Mouse (Mus musculus): ENCODE results near the gene Pbx2. TPM values are rescaled to one million over a fixed set of nuclear protein-coding genes. Genes with fewer than 3 reads are reported as not detected.

Pbx2 gene
- polyA plus RNA-seq, 1 experiment from 2014 or later, result 10.2 TPM

DNA sequence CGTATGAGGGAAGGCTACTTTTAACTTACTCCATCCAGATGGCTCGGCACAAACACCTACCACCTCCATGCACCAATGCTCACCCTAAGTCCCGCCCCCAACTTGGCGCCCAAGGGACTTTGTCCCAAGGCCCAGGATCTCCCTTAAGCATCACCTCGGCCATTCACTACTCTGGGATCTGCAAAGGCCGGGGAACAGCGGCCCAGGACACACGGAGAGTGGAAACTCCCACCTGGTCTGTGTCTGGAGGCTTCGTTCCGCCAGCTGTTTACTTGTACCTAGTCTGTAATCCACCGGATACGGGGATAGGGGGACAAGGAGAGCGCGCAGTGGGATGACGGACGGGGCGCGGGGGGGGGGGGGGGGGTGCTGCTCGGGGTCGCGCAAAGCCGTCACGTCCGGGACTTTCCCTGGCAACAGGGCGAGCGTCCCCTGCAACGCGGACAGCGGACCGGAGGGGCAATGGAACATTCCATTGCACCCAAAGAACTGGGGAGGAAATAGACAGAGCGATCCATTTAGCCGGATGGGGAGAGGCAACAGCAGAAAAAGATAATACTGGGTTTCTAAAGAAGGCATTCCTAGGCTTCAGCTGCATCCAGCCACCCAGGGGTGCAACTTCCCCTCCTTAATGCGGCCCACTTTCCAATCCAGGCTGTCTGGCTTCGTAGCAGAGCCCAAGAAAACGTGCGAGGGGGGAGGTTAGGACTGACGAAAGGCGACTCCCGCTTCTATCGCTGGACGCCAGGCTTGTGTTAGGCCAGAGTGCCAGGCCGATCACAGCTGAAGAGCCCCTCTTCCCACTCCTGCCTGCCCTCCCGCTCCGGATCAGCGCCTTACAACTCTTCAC, 36.3 kb downstream of the Pbx2 start:
- Histone ChIP-seq H3K9me3 (no peaks in the 10 kb centered on the region), H3K27ac (peak overlapping the region; percentile 95), H3K4me3 (peak overlapping the region; percentile 71), H3K36me3 (replicated peaks) (0 out of 2 replicates have a peak, but pooled peaks cover 9% of the 10 kb centered on the region), H3K4me1 (peaks cover 58% of the 10 kb centered on the region), H3K4me2 (peak overlapping the region; percentile 89), H3K27me3 (replicated peaks) (no peaks in the 10 kb centered on the region; the same call in 1 of the 2 replicates), H3K9ac (peak overlapping the region; percentile 63)
- ATAC-seq (replicated peaks), result peak; percentile 74
- under 1% methylated on average over 43 of the region's 45 CpGs for WGBS

DNA sequence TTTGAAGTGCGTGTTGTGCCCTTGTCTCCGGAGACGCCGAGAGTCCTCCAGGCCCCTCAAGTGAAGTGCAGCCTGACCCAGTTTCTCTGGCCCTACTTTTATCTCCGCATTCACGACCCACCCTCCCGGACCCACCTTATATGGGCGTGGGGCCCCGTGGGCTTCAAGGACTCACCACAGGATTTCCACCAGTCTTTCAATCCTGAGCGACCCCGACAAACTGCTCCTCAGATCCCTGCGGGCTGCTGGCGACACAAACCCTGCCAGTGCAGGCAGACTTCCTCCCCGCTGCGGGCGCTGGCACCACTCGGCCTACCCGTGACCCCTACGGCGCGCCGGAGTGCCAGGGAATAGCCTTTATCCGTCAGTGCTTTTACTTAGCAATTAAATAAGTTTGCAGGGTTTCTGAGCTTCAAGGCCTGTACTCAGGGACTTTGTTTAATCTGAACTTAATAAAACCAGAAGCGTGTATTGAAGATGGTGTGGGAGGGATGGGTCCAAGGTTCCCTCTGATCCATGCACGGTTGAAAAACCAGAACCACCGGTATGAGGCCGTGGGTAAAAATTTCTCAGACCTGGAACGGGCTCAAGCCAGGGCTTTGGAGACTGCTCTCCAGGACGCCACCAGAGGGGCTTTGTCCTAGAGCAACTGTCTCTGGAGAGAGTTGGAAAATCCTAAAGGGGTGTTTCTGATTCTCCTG, 37.0 kb downstream of the Pbx2 start, which contains the start of gene Ppt2:
Ppt2 (minus strand) TSS at position 568 of the 701 bp plus-strand sequence.
- H3K4me1 ChIP-seq, result peaks cover 58% of the 10 kb centered on the region
- 0 out of 2 replicates have a peak, but pooled peaks cover 5% of the 10 kb centered on the region for H3K36me3 ChIP-seq (replicated peaks)
- peak within 1 kb of the TSS; percentile 71 for H3K4me3 ChIP-seq
- peak; percentile 9; the same call in 1 of the 2 replicates for ATAC-seq (replicated peaks)
- H3K27ac ChIP-seq, result peak within 1 kb of the TSS; percentile 95
- H3K27me3 ChIP-seq (replicated peaks), result no peaks in the 10 kb centered on the region; the same call in 1 of the 2 replicates
- 3% methylated on average over 29 of the region's 29 CpGs for WGBS
- H3K9me3 ChIP-seq, result no peaks in the 10 kb centered on the region
- H3K9ac ChIP-seq, result peak within 1 kb of the TSS; percentile 63
- H3K4me2 ChIP-seq, result peak within 1 kb of the TSS; percentile 89

DNA sequence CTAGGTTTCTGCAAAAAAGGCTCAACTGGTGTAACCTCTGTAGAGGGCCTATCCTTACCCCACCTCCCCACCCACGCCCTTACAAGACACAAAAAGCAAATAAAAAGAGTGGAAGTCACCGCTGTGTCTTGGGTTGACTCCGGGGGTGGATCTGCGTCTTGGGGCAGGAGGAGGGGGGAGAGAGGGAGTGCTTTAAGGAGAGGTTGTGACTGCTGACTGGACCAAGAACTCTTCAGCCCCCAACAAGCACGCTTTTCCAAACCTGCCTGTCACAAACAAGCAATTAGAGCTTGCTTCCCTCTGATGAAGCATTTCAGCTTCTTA, 37.5 kb downstream of the Pbx2 start:
- H3K9me3 ChIP-seq, result no peaks in the 10 kb centered on the region
- H3K36me3 ChIP-seq (replicated peaks), result no peaks in the 10 kb centered on the region
- H3K9ac ChIP-seq, result peak overlapping the region; percentile 63
- H3K27me3 ChIP-seq (replicated peaks), result peaks cover 3% of the 10 kb centered on the region; the same call in 1 of the 2 replicates
- H3K4me2 ChIP-seq, result peak overlapping the region; percentile 89
- WGBS, result 12% methylated on average over 5 of the region's 5 CpGs
- peak overlapping the region; percentile 95 for H3K27ac ChIP-seq
- peaks cover 58% of the 10 kb centered on the region for H3K4me1 ChIP-seq
- no peak for ATAC-seq (replicated peaks)
- peak overlapping the region; percentile 71 for H3K4me3 ChIP-seq

DNA sequence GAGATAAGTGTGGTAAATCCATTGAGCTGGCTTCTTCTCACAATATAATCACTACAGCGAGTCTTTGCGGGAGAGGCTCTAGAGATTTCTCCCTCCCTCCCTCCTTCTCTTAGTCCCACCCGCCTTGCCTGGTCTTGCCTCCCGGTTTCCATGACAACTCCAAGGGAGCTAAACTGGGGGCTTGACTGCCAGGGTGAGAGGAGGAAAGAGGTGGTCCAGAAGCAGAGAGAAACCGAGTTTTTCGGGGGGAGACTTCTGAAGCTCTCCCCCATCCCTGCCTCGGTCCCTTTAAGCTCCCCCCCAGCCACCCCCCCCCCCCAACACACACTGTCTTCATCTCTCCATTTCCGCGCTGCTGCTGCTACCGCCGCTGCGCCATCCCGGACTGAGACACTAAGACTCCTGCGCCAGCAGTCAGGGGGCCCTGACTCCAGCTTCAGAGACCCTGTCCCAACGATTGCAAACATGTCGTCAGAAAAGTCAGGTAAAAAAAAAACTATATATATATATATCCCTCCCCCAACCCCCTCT, 38.2 kb downstream of the Pbx2 start, which contains the start of gene Prrt1:
Prrt1 (plus strand) TSS at position 313 of the 531 bp plus-strand sequence.
- peak within 1 kb of the TSS; percentile 63 for H3K9ac ChIP-seq
- ATAC-seq (replicated peaks), result peak; percentile 46
- peaks cover 58% of the 10 kb centered on the region for H3K4me1 ChIP-seq
- H3K36me3 ChIP-seq (replicated peaks), result no peaks in the 10 kb centered on the region
- peaks cover 3% of the 10 kb centered on the region; the same call in 1 of the 2 replicates for H3K27me3 ChIP-seq (replicated peaks)
- no peaks in the 10 kb centered on the region for H3K9me3 ChIP-seq
- peak within 1 kb of the TSS; percentile 95 for H3K27ac ChIP-seq
- peak within 1 kb of the TSS; percentile 89 for H3K4me2 ChIP-seq
- WGBS, result under 1% methylated on average over 16 of the region's 16 CpGs
- peak within 1 kb of the TSS; percentile 71 for H3K4me3 ChIP-seq

DNA sequence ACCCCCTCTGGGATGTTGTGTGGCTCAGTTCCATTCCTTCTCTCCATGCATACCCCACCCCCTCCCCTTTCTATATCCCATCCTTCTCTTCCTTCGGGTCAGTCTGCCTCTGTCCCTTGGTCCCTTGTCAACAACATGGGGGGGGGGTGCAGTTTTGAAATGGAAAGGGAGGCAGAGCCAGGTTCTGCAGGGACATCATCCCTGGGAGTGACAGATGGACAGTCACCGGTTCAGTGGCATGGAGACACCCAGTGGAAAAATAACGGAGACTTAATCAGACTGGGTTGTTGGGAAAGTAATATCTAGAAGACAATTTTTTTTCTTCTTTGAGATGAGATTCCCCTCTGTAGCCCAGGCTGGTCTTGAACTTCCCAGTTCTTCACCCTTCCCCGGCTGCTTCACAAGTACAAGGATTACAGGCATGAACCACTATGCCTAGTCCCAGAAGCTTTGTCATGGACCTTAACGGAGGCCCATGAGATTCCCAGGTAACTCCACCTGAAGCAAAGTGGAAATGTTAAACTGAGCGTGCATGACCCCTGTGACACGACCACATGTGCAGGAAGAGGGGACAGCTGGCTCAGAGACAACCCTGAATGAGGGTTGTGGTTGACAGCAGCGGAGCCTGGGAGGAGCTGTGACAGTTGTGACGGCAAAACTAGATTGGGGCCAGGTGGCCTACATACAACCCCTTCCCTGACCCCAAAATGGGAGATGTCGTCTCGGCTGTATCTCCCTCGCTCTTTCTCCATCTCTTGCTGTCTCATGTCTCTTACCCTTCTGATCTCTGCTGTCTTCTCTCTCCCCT, 38.9 kb downstream of the Pbx2 start:
- Histone ChIP-seq H3K27me3 (replicated peaks) (peaks cover 3% of the 10 kb centered on the region; the same call in 1 of the 2 replicates), H3K9me3 (no peaks in the 10 kb centered on the region), H3K4me3 (peak overlapping the region; percentile 71), H3K9ac (peak overlapping the region; percentile 63), H3K4me2 (peak overlapping the region; percentile 89), H3K27ac (peak overlapping the region; percentile 95), H3K4me1 (peaks cover 58% of the 10 kb centered on the region), H3K36me3 (replicated peaks) (no peaks in the 10 kb centered on the region)
- 14% methylated on average over 12 of the region's 12 CpGs for WGBS
- ATAC-seq (replicated peaks), result no peak

DNA sequence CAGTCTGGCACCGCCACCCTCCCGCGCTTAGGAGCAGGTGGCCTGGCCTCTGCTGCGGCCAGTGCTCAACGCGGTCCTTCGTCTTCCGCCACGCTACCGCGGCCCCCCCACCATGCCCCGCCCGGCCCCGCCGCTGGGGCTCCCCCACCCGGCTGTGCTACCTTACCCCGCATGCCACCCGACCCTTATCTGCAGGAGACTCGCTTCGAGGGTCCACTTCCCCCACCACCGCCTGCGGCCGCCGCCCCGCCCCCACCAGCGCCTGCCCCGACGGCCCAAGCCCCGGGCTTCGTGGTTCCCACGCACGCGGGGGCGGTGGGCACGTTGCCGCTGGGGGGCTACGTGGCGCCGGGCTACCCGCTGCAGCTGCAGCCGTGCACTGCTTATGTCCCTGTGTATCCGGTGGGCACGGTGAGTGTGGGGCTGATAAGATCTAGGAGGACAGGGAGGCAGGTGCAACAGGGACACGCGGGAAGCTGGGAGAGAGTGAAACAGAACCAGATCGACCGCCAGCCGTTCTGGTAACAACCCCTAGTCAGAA, 39.8 kb downstream of the Pbx2 start:
- Histone ChIP-seq H3K27me3 (replicated peaks) (peaks cover 3% of the 10 kb centered on the region; the same call in 1 of the 2 replicates), H3K36me3 (replicated peaks) (no peaks in the 10 kb centered on the region), H3K4me1 (peaks cover 54% of the 10 kb centered on the region), H3K9ac (peak overlapping the region; percentile 63), H3K9me3 (no peaks in the 10 kb centered on the region), H3K4me2 (peak overlapping the region; percentile 89), H3K27ac (no peak overlapping the region; the same call in 1 of the 2 replicates), H3K4me3 (peak overlapping the region; percentile 71)
- no peak for ATAC-seq (replicated peaks)
- WGBS, result 2% methylated on average over 47 of the region's 48 CpGs

DNA sequence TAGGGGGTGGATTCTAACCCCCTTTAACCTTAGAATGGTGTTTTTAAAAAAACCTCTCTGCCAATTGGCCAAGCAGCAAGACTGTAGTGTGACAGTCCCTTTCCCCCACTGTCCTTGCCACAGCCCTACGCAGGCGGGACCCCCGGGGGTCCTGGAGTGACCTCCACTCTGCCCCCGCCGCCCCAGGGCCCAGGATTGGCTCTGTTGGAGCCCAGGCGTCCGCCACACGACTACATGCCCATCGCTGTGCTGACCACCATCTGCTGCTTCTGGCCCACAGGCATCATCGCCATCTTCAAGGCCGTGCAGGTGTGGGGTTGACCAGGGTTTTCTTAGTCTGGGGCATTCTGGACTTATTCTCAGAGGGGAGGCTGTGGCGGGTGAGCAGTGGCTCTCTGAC, 40.6 kb downstream of the Pbx2 start:
- H3K4me2 ChIP-seq, result peak overlapping the region; percentile 89
- H3K36me3 ChIP-seq (replicated peaks), result no peaks in the 10 kb centered on the region
- WGBS, result 7% methylated on average over 12 of the region's 12 CpGs
- H3K4me1 ChIP-seq, result peaks cover 47% of the 10 kb centered on the region
- ATAC-seq (replicated peaks), result no peak
- peak overlapping the region; percentile 71 for H3K4me3 ChIP-seq
- H3K27ac ChIP-seq, result no peak overlapping the region
- H3K9me3 ChIP-seq, result no peaks in the 10 kb centered on the region
- H3K9ac ChIP-seq, result peak overlapping the region; percentile 63
- H3K27me3 ChIP-seq (replicated peaks), result peaks cover 3% of the 10 kb centered on the region; the same call in 1 of the 2 replicates

DNA sequence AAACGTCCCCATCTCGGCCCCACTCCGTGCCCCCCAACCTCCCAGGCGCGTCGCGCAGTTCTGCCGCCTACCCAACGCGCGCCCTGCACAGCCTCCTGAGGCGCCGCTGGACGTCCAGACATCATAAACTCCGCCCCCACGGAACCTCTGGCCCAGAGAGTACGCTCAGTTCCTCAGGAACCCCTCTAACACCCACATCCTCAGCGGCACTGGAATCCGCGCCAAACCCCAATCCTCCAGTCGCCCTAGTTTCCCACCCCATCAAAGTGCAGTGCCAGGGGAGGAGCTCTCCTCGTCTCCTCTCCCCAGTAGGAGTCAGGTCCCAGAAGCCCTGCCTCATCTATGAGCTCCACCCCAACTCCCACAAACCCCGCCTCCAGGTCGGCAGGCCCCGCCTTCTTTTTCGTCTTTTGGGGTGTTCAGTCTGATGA, 41.2 kb downstream of the Pbx2 start:
- Histone ChIP-seq H3K9me3 (no peaks in the 10 kb centered on the region), H3K27me3 (replicated peaks) (peaks cover 3% of the 10 kb centered on the region; the same call in 1 of the 2 replicates), H3K9ac (peak overlapping the region; percentile 63), H3K4me2 (peak overlapping the region; percentile 89), H3K4me3 (peak overlapping the region; percentile 71), H3K27ac (no peak overlapping the region), H3K36me3 (replicated peaks) (no peaks in the 10 kb centered on the region), H3K4me1 (peaks cover 47% of the 10 kb centered on the region)
- 1% methylated on average over 26 of the region's 26 CpGs for WGBS
- ATAC-seq (replicated peaks), result no peak

DNA sequence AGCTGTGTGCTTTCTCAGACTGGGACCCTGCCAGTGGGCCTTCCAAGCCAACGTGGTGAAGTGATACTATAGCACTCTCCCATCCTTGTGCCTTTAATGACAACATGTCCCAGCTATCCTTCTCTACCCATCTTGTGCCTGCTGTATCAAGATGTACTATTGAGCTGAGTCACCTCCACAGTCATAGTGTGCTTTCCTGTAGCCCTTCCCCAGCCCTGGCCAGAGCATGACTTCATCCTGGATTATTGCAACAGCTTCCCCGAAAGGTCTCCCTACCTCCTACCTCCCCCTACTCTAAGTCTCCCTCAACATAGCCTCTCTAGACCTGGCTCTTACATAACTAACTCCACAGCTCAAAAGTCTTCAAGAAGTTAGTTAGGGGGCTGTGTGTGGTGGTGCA, 44.6 kb downstream of the Pbx2 start:
- ATAC-seq (replicated peaks), result no peak
- no peaks in the 10 kb centered on the region for H3K9me3 ChIP-seq
- H3K4me2 ChIP-seq, result no peak overlapping the region
- WGBS, result 67% methylated on average over 2 of the region's 2 CpGs
- no peak overlapping the region for H3K4me3 ChIP-seq
- H3K36me3 ChIP-seq (replicated peaks), result no peaks in the 10 kb centered on the region
- peaks cover 17% of the 10 kb centered on the region for H3K4me1 ChIP-seq
- H3K27me3 ChIP-seq (replicated peaks), result peaks cover 3% of the 10 kb centered on the region; the same call in 1 of the 2 replicates
- H3K27ac ChIP-seq, result no peak overlapping the region
- H3K9ac ChIP-seq, result no peak overlapping the region

DNA sequence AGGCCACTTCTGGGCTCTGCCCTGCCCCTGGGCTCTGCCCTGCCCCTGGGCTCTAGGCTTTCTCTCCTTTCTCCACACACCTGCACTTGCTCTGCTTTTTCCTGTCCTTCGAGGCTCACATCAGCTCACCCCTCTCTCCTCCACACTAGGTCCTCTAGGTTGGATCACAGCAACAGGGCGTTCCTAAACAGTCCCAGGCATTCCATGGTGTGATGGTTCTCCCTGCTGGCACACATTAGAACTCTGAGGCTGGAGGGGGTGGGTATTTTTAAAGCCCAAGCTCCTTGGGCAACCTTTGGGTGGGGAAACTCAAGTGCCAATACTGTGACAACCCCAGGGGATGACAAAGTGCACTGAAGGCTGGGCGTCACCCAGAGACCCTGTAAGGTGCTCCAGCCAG, 46.4 kb downstream of the Pbx2 start:
- Histone ChIP-seq H3K4me2 (no peak overlapping the region), H3K27ac (no peak overlapping the region), H3K27me3 (replicated peaks) (peaks cover 3% of the 10 kb centered on the region; the same call in 1 of the 2 replicates), H3K9me3 (no peaks in the 10 kb centered on the region), H3K4me1 (peaks cover 6% of the 10 kb centered on the region; the same call in 1 of the 2 replicates), H3K4me3 (no peak overlapping the region), H3K9ac (no peak overlapping the region), H3K36me3 (replicated peaks) (no peaks in the 10 kb centered on the region)
- ATAC-seq (replicated peaks), result no peak
- WGBS, result 71% methylated on average over 3 of the region's 3 CpGs
